Mouse (Mus musculus) lung, embryonic 14.5 days (tissue): ENCODE data around the gene Aifm1. TPM values are rescaled to one million over a fixed set of nuclear protein-coding genes. Genes with fewer than 3 reads are reported as not detected.
A peak's percentile ranks its signal among the peaks of the same experiment; 100 is the strongest.

ENCODE experiments used
- ATAC-seq: fragments of 200-750 bp; cut with Nextera tagmentation; 2 replicates; pipeline ENCODE4 v1.8.0; 2017; ENCODE audit warnings: mild to moderate bottlenecking, moderate TSS enrichment, moderate library complexity; ENCODE audit not compliant: insufficient read depth
- DNase-seq: peaks from one replicate; pipeline ENCODE4 v3.0.0-alpha.2; 2015
- H3K27ac ChIP-seq: fragments of 300-500 bp; sonication (generic); 2 replicates; pipeline ENCODE4 v1.5.1; 2014; ENCODE audit warnings: low read depth, mild to moderate bottlenecking, moderate library complexity
- H3K27me3 ChIP-seq: fragments of 300-500 bp; sonication (generic); 2 replicates; pipeline ENCODE4 v1.6.1; 2014; ENCODE audit warnings: low read length, control low read depth; ENCODE audit not compliant: insufficient read depth
- H3K36me3 ChIP-seq: fragments of 300-500 bp; sonication (generic); 2 replicates; pipeline ENCODE4 v1.6.1; 2014; ENCODE audit warnings: control low read depth; ENCODE audit not compliant: insufficient read depth
- H3K4me1 ChIP-seq: fragments of 300-500 bp; sonication (generic); 2 replicates; pipeline ENCODE4 v1.6.1; 2014; ENCODE audit warnings: antibody characterized with exemption, control low read depth; ENCODE audit not compliant: insufficient read depth
- H3K4me2 ChIP-seq: fragments of 300-500 bp; sonication (generic); 2 replicates; pipeline ENCODE4 v1.6.1; 2014; ENCODE audit warnings: mild to moderate bottlenecking
- H3K4me3 ChIP-seq: fragments of 300-500 bp; sonication (generic); 2 replicates; pipeline ENCODE4 v1.5.1; 2014; ENCODE audit warnings: low read depth, low read length
- H3K9ac ChIP-seq: fragments of 300-500 bp; sonication (generic); 2 replicates; pipeline ENCODE4 v1.6.1; 2014
- H3K9me3 ChIP-seq: fragments of 300-500 bp; sonication (generic); 2 replicates; pipeline ENCODE4 v1.6.1; 2016; ENCODE audit warnings: low read depth, low read length, control low read depth
- CTCF ChIP-seq: IDR thresholded peaks from 2 replicates; pipeline ENCODE4 v1.5.1; 2016; ENCODE audit warnings: antibody characterized with exemption, low read depth
- whole genome bisulfite sequencing: fragments of 180-500 bp; shearing (Covaris S2); extraction: QIAGEN DNeasy Blood & Tissue Kit; methylation state at CpG from one replicate; pipeline ENCODE4 v1.1.7; 2014; 5-methylcytosine and 5-hydroxymethylcytosine counted together
- polyA plus RNA-seq: library from polyadenylated mRNA; unstranded; fragments of >200 nt; fragmentation: Nextera tagmentation; extraction: Ambion mirVana; gene quantifications from 2 replicates; pipeline ENCODE4 v1.2.1, GENCODE M21; 2014

Aifm1 gene
- polyA plus RNA-seq, 1 experiment from 2014 or later, result 58.2 TPM

DNA sequence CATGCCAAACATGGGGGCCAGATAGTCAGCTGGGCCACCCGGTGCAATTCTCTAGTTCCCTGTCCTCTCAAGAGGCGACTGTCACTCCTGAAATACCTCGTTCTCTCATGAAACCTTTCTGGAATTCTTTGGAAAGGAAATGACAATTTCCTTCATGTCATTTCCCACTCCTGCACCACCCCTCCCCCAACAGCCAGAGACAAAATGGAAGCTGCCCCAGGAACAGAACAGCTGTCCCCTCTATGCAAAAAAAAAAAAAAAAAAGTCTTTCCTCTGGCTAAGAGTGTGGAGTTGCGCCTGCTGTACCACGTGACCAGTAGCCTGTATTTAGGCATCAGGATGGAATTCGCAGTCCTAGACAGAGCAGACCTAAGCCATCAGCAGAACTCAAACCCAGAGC lies 85.1 kb downstream of the Aifm1 start:
- ATAC-seq (0 out of 2 replicates have a peak, but pooled peaks have one; percentile 33), DNase-seq (peak; percentile 34)
- Histone ChIP-seq H3K36me3 (no peaks in the 10 kb centered on the region), H3K9me3 (no peaks in the 10 kb centered on the region), H3K4me3 (no peak overlapping the region), H3K4me1 (0 out of 2 replicates have a peak, but pooled peaks cover 6% of the 10 kb centered on the region), H3K27me3 (no peaks in the 10 kb centered on the region), H3K27ac (no peak overlapping the region), H3K4me2 (no peak overlapping the region), H3K9ac (no peak overlapping the region)
- no peak for TF ChIP-seq CTCF
- WGBS, result 54% methylated on average over 6 of the region's 6 CpGs

GRCm38 (mm10) chrX:48425280-48425679 lies 88.1 kb downstream of the Aifm1 start:
- Histone ChIP-seq H3K4me2 (no peak overlapping the region), H3K27me3 (no peaks in the 10 kb centered on the region), H3K36me3 (0 out of 2 replicates have a peak, but pooled peaks cover 3% of the 10 kb centered on the region), H3K4me1 (0 out of 2 replicates have a peak, but pooled peaks cover 6% of the 10 kb centered on the region), H3K9ac (no peak overlapping the region), H3K4me3 (no peak overlapping the region), H3K27ac (no peak overlapping the region), H3K9me3 (no peaks in the 10 kb centered on the region)
- DNase-seq (no peak), ATAC-seq (no peak)
- WGBS, result 52% methylated on average over 7 of the region's 7 CpGs
- TF ChIP-seq CTCF, result no peak

Other genes with a start within 250 kb of the Aifm1 start
- gene Bcorl1, start 172.2 kb downstream of the Aifm1 start, polyA plus RNA-seq, result 6.2 and 7.3 TPM in 2 replicates
- gene Elf4, start 50.4 kb downstream of the Aifm1 start, polyA plus RNA-seq, result 9.6 and 10.5 TPM in 2 replicates
- 1.7 and 1.9 TPM in 2 replicates for gene Rab33a, start 5.7 kb upstream of the Aifm1 start, polyA plus RNA-seq
- 16.3 and 16.4 TPM in 2 replicates for gene Zfp280c, start 80.9 kb upstream of the Aifm1 start, polyA plus RNA-seq
- 11.3 and 14.1 TPM in 2 replicates for gene Slc25a14, start 109.8 kb upstream of the Aifm1 start, polyA plus RNA-seq
- gene Gpr119, start 160.9 kb upstream of the Aifm1 start, polyA plus RNA-seq, result not detected in 2 replicates
- gene Rbmx2, start 181.4 kb upstream of the Aifm1 start, polyA plus RNA-seq, result 21.9 and 27.6 TPM in 2 replicates